Mouse (Mus musculus) liver, embryonic 14.5 days (tissue): ENCODE results near the gene Diablo.

Experiments
- CTCF ChIP-seq: IDR thresholded peaks from 2 replicates; pipeline ENCODE4 v1.5.1; 2016; ENCODE audit warnings: antibody characterized with exemption, low read depth, control low read depth
- EP300 ChIP-seq: IDR thresholded peaks from 2 replicates; pipeline ENCODE4 v1.6.1; 2016; ENCODE audit warnings: antibody characterized with exemption, low read depth

- TF ChIP-seq EP300: no peak
- no peak for TF ChIP-seq CTCF
Measured at GRCm38 (mm10) chr5:123501973-123502372, 22.0 kb downstream of the Diablo start.
